Mouse (Mus musculus): ENCODE measurements around the gene Zfp763. TPM values are rescaled to one million over a fixed set of nuclear protein-coding genes. Genes with fewer than 3 reads are reported as not detected.
"Not testable (repeated sequence)": the region's sequence is repeated elsewhere in the genome, so short reads cannot be mapped to it uniquely, and the experiment has no call there.

Gene Zfp763
- 1 to 10 TPM; 1.8 to 2.0 TPM for total RNA-seq (2021)
- long read RNA-seq, experiment 1 = 0 reads
- long read RNA-seq, experiment 2, partial matches to known transcripts = 0 of 2 reads
- long read RNA-seq, experiment 2, other reads (novel, unspliced or antisense) = 1 of 2 reads

GRCm38 (mm10) chr17:33032900-33033891 lies at the start of gene Zfp763:
Gene Zfp763 (minus strand): TSS chr17:33033402.
- DNase-seq (ENCODE audit: low spot score) = peak; percentile 74

DNA sequence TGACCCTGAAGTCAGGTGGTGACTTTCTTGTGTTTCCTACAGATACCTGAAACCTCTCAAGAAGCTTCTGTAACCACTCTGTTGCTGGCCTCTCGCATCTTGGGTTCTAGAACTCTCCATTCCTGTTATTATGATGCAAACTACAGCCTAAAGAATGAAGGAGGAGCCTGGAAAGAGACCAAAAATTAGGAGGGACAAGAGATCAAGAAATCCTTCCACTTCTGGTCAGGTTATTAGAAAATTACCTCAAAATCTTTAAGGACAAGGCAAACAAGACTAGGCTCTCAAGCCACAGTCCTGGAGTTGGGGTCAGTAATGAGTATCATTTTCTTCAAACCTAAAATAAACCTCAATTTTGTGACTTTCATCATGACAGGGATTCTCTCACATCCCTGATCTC lies 34.8 kb upstream of the Zfp763 start, which contains the start of gene 4921501E09Rik:
TSS of gene 4921501E09Rik (minus strand) at position 101 of the 400 bp plus-strand sequence.
- DNase-seq (ENCODE audit: low spot score) = no peak

- no peak for DNase-seq (ENCODE audit: low spot score)
Measured at GRCm38 (mm10) chr17:33063001-33063400, 29.8 kb upstream of the Zfp763 start.

GRCm38 (mm10) chr17:33058791-33059190 lies 25.6 kb upstream of the Zfp763 start:
- no peak for DNase-seq (ENCODE audit: low spot score)

DNA sequence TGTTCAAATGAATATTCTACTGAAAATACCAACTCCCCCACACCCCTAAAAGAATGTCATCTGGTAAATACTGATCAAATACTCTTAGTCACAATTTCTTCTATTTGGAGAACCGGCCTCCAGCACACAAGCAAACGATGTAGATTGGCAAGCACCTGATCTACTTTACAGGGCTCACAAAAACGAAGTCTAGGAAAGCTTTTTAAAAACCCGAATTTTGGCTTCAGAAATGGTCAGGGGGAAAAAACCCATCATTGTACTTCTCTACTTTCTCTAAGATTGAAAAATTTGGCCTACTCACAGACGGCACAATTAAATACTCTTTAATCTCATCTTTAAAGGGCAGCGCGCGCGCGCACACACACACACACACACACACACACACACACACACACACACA lies 826 bp downstream of the Zfp763 start:
- DNase-seq (ENCODE audit: low spot score) = no peak

- not testable (repeated sequence) for DNase-seq (ENCODE audit: low spot score)
Measured at GRCm38 (mm10) chr17:33020434-33020833, 12.8 kb downstream of the Zfp763 start.

DNA sequence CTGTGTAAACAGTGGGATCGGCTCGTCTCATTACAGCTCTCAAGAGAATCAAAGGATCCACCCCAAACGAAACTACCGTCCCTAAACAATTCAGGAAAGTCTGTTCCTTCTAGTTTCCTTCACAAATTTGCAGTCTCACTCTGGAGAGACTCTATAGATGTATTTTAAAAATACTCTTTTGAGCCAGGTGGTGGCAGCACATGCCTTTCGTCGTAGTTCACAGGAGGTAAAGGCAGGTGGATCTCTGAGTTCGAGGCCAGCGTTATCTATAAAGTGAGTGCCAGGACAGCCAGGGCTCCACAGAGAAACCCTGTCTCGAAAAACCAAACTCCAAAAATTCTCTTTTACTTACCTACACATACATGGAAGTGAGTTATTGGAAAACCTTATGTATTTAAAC lies 24.9 kb downstream of the Zfp763 start:
- DNase-seq (ENCODE audit: low spot score) = no peak

GRCm38 (mm10) chr17:32998492-32998891 lies 34.7 kb downstream of the Zfp763 start:
- no peak for DNase-seq (ENCODE audit: low spot score)

- DNase-seq (ENCODE audit: low spot score) = peak; percentile 88
Measured at GRCm38 (mm10) chr17:32992699-32993474, 40.3 kb downstream of the Zfp763 start, which contains the start of gene Zfp952. Gene Zfp952 (plus strand): TSS chr17:32993129.

DNA sequence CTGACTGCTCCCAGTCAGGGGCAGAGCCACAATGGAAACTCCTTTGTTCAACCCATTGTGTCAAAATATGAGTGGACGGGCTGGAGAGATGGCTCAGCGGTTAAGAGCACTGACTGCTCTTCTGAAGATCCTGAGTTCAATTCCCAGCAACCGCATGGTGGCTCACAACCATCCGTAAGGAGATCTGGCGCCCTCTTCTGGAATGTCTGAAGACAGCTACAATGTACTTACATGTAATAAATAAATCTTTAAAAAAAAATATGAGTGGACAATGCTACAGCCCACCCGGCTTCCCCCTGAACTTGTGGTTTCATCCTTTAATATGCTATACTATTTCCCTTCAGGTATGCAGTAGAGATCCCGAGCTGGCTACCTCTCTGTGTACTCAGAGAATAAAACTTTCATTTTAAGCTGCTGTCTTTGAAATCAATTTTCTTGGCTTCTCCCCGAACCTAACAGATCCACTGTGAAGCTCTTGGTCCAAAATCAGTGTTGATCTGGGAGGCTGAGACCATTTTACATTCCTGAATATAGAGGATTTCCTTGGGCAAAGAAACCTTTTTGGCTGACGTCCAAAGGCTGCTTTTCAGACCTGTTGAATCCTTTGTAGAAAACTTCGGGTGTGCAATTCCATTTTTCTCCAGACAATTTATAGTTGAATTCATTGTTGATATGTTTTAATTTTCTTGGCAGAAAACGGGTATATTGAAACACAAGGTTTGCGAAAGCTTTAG lies 41.1 kb downstream of the Zfp763 start:
- DNase-seq (ENCODE audit: low spot score) = no peak

DNA sequence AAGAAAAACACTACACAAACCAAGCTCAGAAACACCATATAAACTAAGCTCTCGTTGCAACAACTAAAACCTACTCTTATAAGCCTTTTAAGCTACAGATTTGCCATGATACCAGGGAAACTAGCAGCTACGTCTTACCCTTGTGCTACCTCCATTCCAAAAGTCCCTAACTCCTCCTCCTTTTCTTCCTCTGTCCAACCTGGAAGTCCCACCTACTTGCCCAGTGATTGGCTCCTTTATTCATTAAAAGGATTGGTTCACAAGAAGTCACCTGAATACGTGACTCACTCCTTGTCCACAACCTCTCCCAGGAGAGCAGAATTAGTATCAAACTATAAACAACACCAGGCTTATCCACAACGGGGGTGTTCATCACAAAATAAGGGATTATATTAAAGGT lies 46.9 kb downstream of the Zfp763 start:
- DNase-seq (ENCODE audit: low spot score) = no peak

- no peak for DNase-seq (ENCODE audit: low spot score)
Measured at GRCm38 (mm10) chr17:32981361-32981760, 51.8 kb downstream of the Zfp763 start.

Other genes starting within 250 kb of the Zfp763 start
- 10 to 100 TPM; 19.5 to 20.7 TPM for gene Zfp871, start 245.1 kb downstream of the Zfp763 start, total RNA-seq (2021)
- under 1 TPM; 0.14 to 0.23 TPM for gene Zfp811, start 223.5 kb downstream of the Zfp763 start, total RNA-seq (2021)
- 1 to 10 TPM; 8.1 to 8.7 TPM for gene Zfp799, start 203.1 kb downstream of the Zfp763 start, total RNA-seq (2021)
- 1 to 10 TPM; 4.8 to 5.7 TPM for gene Zfp870, start 141.8 kb downstream of the Zfp763 start, total RNA-seq (2021)
- gene Cyp4f14, start 116.1 kb downstream of the Zfp763 start, total RNA-seq (2021) = under 1 TPM in 1 of 2 experiments, not detected in 1; 0.59 TPM
- 1 to 10 TPM; 5.9 to 7.7 TPM for gene Cyp4f13, start 86.0 kb downstream of the Zfp763 start, total RNA-seq (2021)
- gene Zfp472, start 67.6 kb downstream of the Zfp763 start, total RNA-seq (2021) = 1 to 10 TPM; 1.6 to 1.7 TPM
- gene Zfp952, start 40.3 kb downstream of the Zfp763 start, total RNA-seq (2021) = 1 to 10 TPM; 3.6 to 4.2 TPM
- not detected for gene 4921501E09Rik, start 34.7 kb upstream of the Zfp763 start, total RNA-seq (2021)
- gene Zfp563, start 55.9 kb upstream of the Zfp763 start, total RNA-seq (2021) = 1 to 10 TPM; 4.5 to 5.6 TPM
- under 1 TPM; 0.33 to 0.41 TPM for gene Morc2b, start 106.3 kb upstream of the Zfp763 start, total RNA-seq (2021)
- not detected for gene Olfr55, start 135.0 kb upstream of the Zfp763 start, total RNA-seq (2021)
- gene Olfr239, start 157.9 kb upstream of the Zfp763 start, total RNA-seq (2021) = not detected
- gene Olfr1564, start 188.3 kb upstream of the Zfp763 start, total RNA-seq (2021) = under 1 TPM; 0.17 to 0.37 TPM
- gene Zfp955a, start 221.7 kb upstream of the Zfp763 start, total RNA-seq (2021) = 1 to 10 TPM; 3.8 to 3.9 TPM
- gene Olfr63, start 231.3 kb upstream of the Zfp763 start, total RNA-seq (2021) = not detected

Data from gastrocnemius, adult 18-20 months (tissue).